Mouse (Mus musculus): Measurements from ENCODE around the gene Olfr70. TPM values are rescaled to one million over a fixed set of nuclear protein-coding genes. Genes with fewer than 3 reads are reported as not detected.

Olfr70 gene
- 0.07 TPM in 1 of 2 replicates, not detected in the other for polyA plus RNA-seq (2016; fragmentation: Nextera tagmentation; extraction: Ambion mirVana)

- 87% methylated on average over 6 of the region's 6 CpGs for WGBS
- no peaks in the 10 kb centered on the region for H3K9me3 ChIP-seq
- H3K36me3 ChIP-seq (replicated peaks) = no peaks in the 10 kb centered on the region
- H3K27ac ChIP-seq (replicated peaks) = no peak within 1 kb of the TSS
- no peak within 1 kb of the TSS for H3K4me3 ChIP-seq
- H3K27me3 ChIP-seq (replicated peaks; ENCODE audit: low read depth, poor library complexity, severe bottlenecking) = 0 out of 2 replicates have a peak, but pooled peaks cover under 1% of the 10 kb centered on the region
- no peaks in the 10 kb centered on the region for H3K4me1 ChIP-seq
- DNase-seq (ENCODE audit: low spot score) = no peak
Measured at GRCm38 (mm10) chr4:43700707-43701106, at the start of gene Olfr70. Olfr70 (minus strand) TSS chr4:43700807.

- no peak for DNase-seq (ENCODE audit: low spot score)
- WGBS = 22% methylated on average over 6 of the region's 6 CpGs
- no peaks in the 10 kb centered on the region for H3K27me3 ChIP-seq (replicated peaks; ENCODE audit: low read depth, poor library complexity, severe bottlenecking)
- H3K4me3 ChIP-seq = no peak overlapping the region
- peaks cover 15% of the 10 kb centered on the region; the same call in 1 of the 2 replicates for H3K4me1 ChIP-seq
- no peak overlapping the region for H3K27ac ChIP-seq (replicated peaks)
- no peaks in the 10 kb centered on the region; the same call in 1 of the 2 replicates for H3K9me3 ChIP-seq
- H3K36me3 ChIP-seq (replicated peaks) = no peaks in the 10 kb centered on the region
Measured at GRCm38 (mm10) chr4:43745187-43745586, 44.6 kb upstream of the Olfr70 start.

GRCm38 (mm10) chr4:43743099-43743498 is 42.5 kb upstream of the Olfr70 start:
- 50% methylated on average over 1 of the region's 1 CpGs for WGBS

GRCm38 (mm10) chr4:43742637-43743036 is 42.0 kb upstream of the Olfr70 start:
- DNase-seq (ENCODE audit: low spot score) = no peak
- no peaks in the 10 kb centered on the region for H3K9me3 ChIP-seq
- H3K4me1 ChIP-seq = peaks cover 15% of the 10 kb centered on the region; the same call in 1 of the 2 replicates

More at GRCm38 (mm10) chr4:43743099-43743498, 42.5 kb upstream of the Olfr70 start:
- Histone ChIP-seq H3K36me3 (replicated peaks) (no peaks in the 10 kb centered on the region), H3K27ac (replicated peaks) (no peak overlapping the region), H3K4me1 (peaks cover 15% of the 10 kb centered on the region; the same call in 1 of the 2 replicates), H3K4me3 (no peak overlapping the region), H3K27me3 (replicated peaks; ENCODE audit: low read depth, poor library complexity, severe bottlenecking) (no peaks in the 10 kb centered on the region), H3K9me3 (no peaks in the 10 kb centered on the region)
- no peak for DNase-seq (ENCODE audit: low spot score)

GRCm38 (mm10) chr4:43741526-43741925 is 40.9 kb upstream of the Olfr70 start:
- 59% methylated on average over 5 of the region's 5 CpGs for WGBS
- Histone ChIP-seq H3K27me3 (replicated peaks; ENCODE audit: low read depth, poor library complexity, severe bottlenecking) (no peaks in the 10 kb centered on the region), H3K4me1 (peaks cover 22% of the 10 kb centered on the region), H3K36me3 (replicated peaks) (no peaks in the 10 kb centered on the region), H3K9me3 (no peaks in the 10 kb centered on the region), H3K4me3 (no peak overlapping the region), H3K27ac (replicated peaks) (no peak overlapping the region)
- DNase-seq (ENCODE audit: low spot score) = no peak

More at GRCm38 (mm10) chr4:43742637-43743036, 42.0 kb upstream of the Olfr70 start:
- Histone ChIP-seq H3K27me3 (replicated peaks; ENCODE audit: low read depth, poor library complexity, severe bottlenecking) (no peaks in the 10 kb centered on the region), H3K4me3 (no peak overlapping the region), H3K36me3 (replicated peaks) (no peaks in the 10 kb centered on the region), H3K27ac (replicated peaks) (no peak overlapping the region)
- WGBS = 43% methylated on average over 4 of the region's 4 CpGs

- no peak overlapping the region for H3K27ac ChIP-seq (replicated peaks)
- no peaks in the 10 kb centered on the region for H3K27me3 ChIP-seq (replicated peaks; ENCODE audit: low read depth, poor library complexity, severe bottlenecking)
- H3K4me1 ChIP-seq = peaks cover 29% of the 10 kb centered on the region
- 75% methylated on average over 8 of the region's 8 CpGs for WGBS
- no peak overlapping the region for H3K4me3 ChIP-seq
- H3K36me3 ChIP-seq (replicated peaks) = no peaks in the 10 kb centered on the region
- no peaks in the 10 kb centered on the region for H3K9me3 ChIP-seq
- DNase-seq (ENCODE audit: low spot score) = no peak
Measured at GRCm38 (mm10) chr4:43738989-43739674, 38.5 kb upstream of the Olfr70 start.

- no peaks in the 10 kb centered on the region for H3K9me3 ChIP-seq
- no peaks in the 10 kb centered on the region for H3K36me3 ChIP-seq (replicated peaks)
- WGBS = 51% methylated on average over 6 of the region's 6 CpGs
- no peaks in the 10 kb centered on the region for H3K27me3 ChIP-seq (replicated peaks; ENCODE audit: low read depth, poor library complexity, severe bottlenecking)
- DNase-seq (ENCODE audit: low spot score) = no peak
- H3K4me3 ChIP-seq = no peak overlapping the region
- peaks cover 29% of the 10 kb centered on the region for H3K4me1 ChIP-seq
- H3K27ac ChIP-seq (replicated peaks) = no peak overlapping the region
Measured at GRCm38 (mm10) chr4:43737144-43737543, 36.5 kb upstream of the Olfr70 start.

- H3K9me3 ChIP-seq = no peaks in the 10 kb centered on the region
- DNase-seq (ENCODE audit: low spot score) = no peak
- peaks cover 45% of the 10 kb centered on the region for H3K4me1 ChIP-seq
- H3K27ac ChIP-seq (replicated peaks) = no peak overlapping the region
- no peaks in the 10 kb centered on the region for H3K27me3 ChIP-seq (replicated peaks; ENCODE audit: low read depth, poor library complexity, severe bottlenecking)
- H3K36me3 ChIP-seq (replicated peaks) = no peaks in the 10 kb centered on the region
- WGBS = 86% methylated on average over 5 of the region's 5 CpGs
- no peak overlapping the region for H3K4me3 ChIP-seq
Measured at GRCm38 (mm10) chr4:43733186-43733585, 32.6 kb upstream of the Olfr70 start.

GRCm38 (mm10) chr4:43732171-43732570 is 31.6 kb upstream of the Olfr70 start:
- 17% methylated on average over 1 of the region's 1 CpGs for WGBS
- Histone ChIP-seq H3K9me3 (no peaks in the 10 kb centered on the region), H3K4me3 (no peak overlapping the region), H3K36me3 (replicated peaks) (no peaks in the 10 kb centered on the region), H3K27ac (replicated peaks) (no peak overlapping the region), H3K4me1 (peaks cover 48% of the 10 kb centered on the region), H3K27me3 (replicated peaks; ENCODE audit: low read depth, poor library complexity, severe bottlenecking) (no peaks in the 10 kb centered on the region)
- no peak for DNase-seq (ENCODE audit: low spot score)

- DNase-seq (ENCODE audit: low spot score) = no peak
- Histone ChIP-seq H3K9me3 (no peaks in the 10 kb centered on the region), H3K4me1 (peaks cover 51% of the 10 kb centered on the region), H3K4me3 (no peak overlapping the region), H3K27me3 (replicated peaks; ENCODE audit: low read depth, poor library complexity, severe bottlenecking) (no peaks in the 10 kb centered on the region), H3K36me3 (replicated peaks) (no peaks in the 10 kb centered on the region), H3K27ac (replicated peaks) (no peak overlapping the region)
- WGBS = 75% methylated on average over 21 of the region's 21 CpGs
Measured at GRCm38 (mm10) chr4:43730750-43731297, 30.2 kb upstream of the Olfr70 start.

GRCm38 (mm10) chr4:43729794-43730550 is 29.4 kb upstream of the Olfr70 start, which contains the start of gene Spaar:
Spaar (plus strand) TSS chr4:43730034.
- Histone ChIP-seq H3K9me3 (no peaks in the 10 kb centered on the region), H3K4me1 (peaks cover 47% of the 10 kb centered on the region), H3K27ac (replicated peaks) (no peak within 1 kb of the TSS), H3K27me3 (replicated peaks; ENCODE audit: low read depth, poor library complexity, severe bottlenecking) (no peaks in the 10 kb centered on the region), H3K4me3 (no peak within 1 kb of the TSS), H3K36me3 (replicated peaks) (no peaks in the 10 kb centered on the region)
- WGBS = 67% methylated on average over 14 of the region's 14 CpGs
- no peak for DNase-seq (ENCODE audit: low spot score)

- H3K9me3 ChIP-seq = no peaks in the 10 kb centered on the region
- no peak overlapping the region for H3K27ac ChIP-seq (replicated peaks)
- 69% methylated on average over 3 of the region's 3 CpGs for WGBS
- no peaks in the 10 kb centered on the region for H3K36me3 ChIP-seq (replicated peaks)
- no peak overlapping the region for H3K4me3 ChIP-seq
- H3K27me3 ChIP-seq (replicated peaks; ENCODE audit: low read depth, poor library complexity, severe bottlenecking) = no peaks in the 10 kb centered on the region
- no peak for DNase-seq (ENCODE audit: low spot score)
- peaks cover 45% of the 10 kb centered on the region for H3K4me1 ChIP-seq
Measured at GRCm38 (mm10) chr4:43729126-43729525, 28.5 kb upstream of the Olfr70 start.
